9 mouse cellular contexts compared by ENCODE assay signal in genomic region chr5:122267899-122268298, GRCm38 (mm10). TPM values are rescaled to one million over a fixed set of nuclear protein-coding genes. Genes with fewer than 3 reads are reported as not detected.
A peak's percentile ranks its signal among the peaks of the same experiment; 100 is the strongest.
DNase-seq lines count a peak whose midpoint lies in the region; ATAC-seq and TF ChIP-seq lines count a peak whose summit lies in the region.
"Had no signal": no experiment of that assay in that cellular context is flagged by ENCODE, and none has a peak within 500 bp of the region (broad histone marks: within the 10 kb centered on the region; RNA-seq: fewer than 3 reads in every experiment).

No protein-coding gene starts in this region.

- H3K9me3 ChIP-seq in neural tube, embryonic 15.5 days (replicated peaks) = no peaks in the 10 kb centered on the region
- no peaks in the 10 kb centered on the region for H3K9me3 ChIP-seq in liver, postnatal 0 days (ENCODE audit: low read length)
- H3K9me3 ChIP-seq: heart, embryonic 13.5 days had no signal

- DNase-seq in neural tube, embryonic 10.5 days (ENCODE audit: extremely low spot score, low spot score) = peak; percentile 58
- DNase-seq in adipocyte (ENCODE audit: low spot score) = peak; percentile 88
- peak; percentile 85 for DNase-seq in kidney, adult 9 months
- peak; percentile 81 for DNase-seq in liver, postnatal 0 days
- peak; percentile 59 for DNase-seq in right cerebral cortex, postnatal 25 days

- no peak for TF ChIP-seq EP300 in liver, postnatal 0 days (IDR thresholded peaks at IDR 0.05; ENCODE audit: low read depth)

- peak; percentile 84 for TF ChIP-seq CTCF in liver, postnatal 0 days (IDR thresholded peaks at IDR 0.05; ENCODE audit: low read depth)

- peaks cover 12% of the 10 kb centered on the region for H3K4me1 ChIP-seq in neural tube, embryonic 15.5 days
- H3K4me1 ChIP-seq in liver, postnatal 0 days (ENCODE audit: insufficient read depth) = peaks cover 11% of the 10 kb centered on the region

- H3K27ac ChIP-seq in neural tube, embryonic 15.5 days (replicated peaks) = no peak overlapping the region
- H3K27ac ChIP-seq in liver, postnatal 0 days (ENCODE audit: low read depth) = peak overlapping the region; percentile 52; the same call in 1 of the 2 replicates
- H3K27ac ChIP-seq: heart, embryonic 13.5 days had no signal

- no peak overlapping the region for H3K9ac ChIP-seq in neural tube, embryonic 15.5 days (replicated peaks)
- no peak overlapping the region for H3K9ac ChIP-seq in liver, postnatal 0 days (replicated peaks)
- H3K9ac ChIP-seq: heart, embryonic 13.5 days had no signal

- H3K36me3 ChIP-seq in neural tube, embryonic 15.5 days = no peaks in the 10 kb centered on the region
- H3K36me3 ChIP-seq in liver, postnatal 0 days (replicated peaks; ENCODE audit: insufficient read depth, low read length) = no peaks in the 10 kb centered on the region
- H3K36me3 ChIP-seq: heart, embryonic 13.5 days had no signal

- no peak overlapping the region for H3K4me2 ChIP-seq in neural tube, embryonic 15.5 days
- H3K4me2 ChIP-seq in liver, postnatal 0 days (ENCODE audit: low read depth, low read length) = no peak overlapping the region
- H3K4me2 ChIP-seq: heart, embryonic 13.5 days had no signal

- no peak for ATAC-seq in neural tube, embryonic 15.5 days (ENCODE audit: low FRiP score)
- ATAC-seq in common myeloid progenitor, adult 5-6 weeks (replicated peaks; ENCODE audit: low read depth, poor library complexity, severe bottlenecking) = peak; percentile 30; the same call in 1 of the 2 replicates
- ATAC-seq in liver, postnatal 0 days = no peak
- ATAC-seq in inflammation-experienced regulatory T-cells, adult 6 months = no peak

- 29% methylated on average over 5 of the region's 5 CpGs for WGBS in neural tube, embryonic 15.5 days
- WGBS in liver, postnatal 0 days (ENCODE audit: insufficient replicate concordance) = 13% methylated on average over 5 of the region's 5 CpGs

- no peaks in the 10 kb centered on the region for H3K27me3 ChIP-seq in neural tube, embryonic 15.5 days (replicated peaks)
- no peaks in the 10 kb centered on the region for H3K27me3 ChIP-seq in liver, postnatal 0 days (ENCODE audit: insufficient read depth, low read length)
- H3K27me3 ChIP-seq: heart, embryonic 13.5 days had no signal

- no peak overlapping the region for H3K4me3 ChIP-seq in neural tube, embryonic 15.5 days (replicated peaks)
- H3K4me3 ChIP-seq in liver, postnatal 0 days (ENCODE audit: low read depth, low read length) = no peak overlapping the region
- H3K4me3 ChIP-seq: heart, embryonic 13.5 days had no signal

RNA-seq across cellular contexts. Expression of gene Tctn1, which starts 3.6 kb away (rescaled TPM):
- 5.8 and 6.0 TPM in 2 replicates for polyA plus RNA-seq in neural tube, embryonic 15.5 days (2015; fragmentation: Nextera tagmentation; extraction: Ambion mirVana)
- total RNA-seq in common myeloid progenitor, adult 5-6 weeks (2017) = 2.4 and 8.8 TPM in 2 replicates
- 1.1 and 1.2 TPM in 2 replicates for polyA plus RNA-seq in liver, postnatal 0 days (2015; fragmentation: Nextera tagmentation; extraction: Ambion mirVana)
- polyA plus RNA-seq in inflammation-experienced regulatory T-cells, adult 6 months (2017; shearing (Covaris generic)) = 1 to 10 TPM in 1 of 3 experiments, under 1 TPM in 2; 0.68 to 1.7 (median 0.90) TPM

RNA-seq across cellular contexts. Expression of gene Pptc7, which starts 16.3 kb away (rescaled TPM):
- 8.7 and 9.3 TPM in 2 replicates for polyA plus RNA-seq in neural tube, embryonic 15.5 days (2015; fragmentation: Nextera tagmentation; extraction: Ambion mirVana)
- 13.9 and 15.1 TPM in 2 replicates for total RNA-seq in common myeloid progenitor, adult 5-6 weeks (2017)
- 4.4 and 5.6 TPM in 2 replicates for polyA plus RNA-seq in liver, postnatal 0 days (2015; fragmentation: Nextera tagmentation; extraction: Ambion mirVana)
- polyA plus RNA-seq in inflammation-experienced regulatory T-cells, adult 6 months (2017; shearing (Covaris generic)) = 10 to 100 TPM in 2 of 3 experiments, 1 to 10 TPM in 1; 9.6 to 21.6 (median 20.9) TPM
